Mouse (Mus musculus) layer of hippocampus, postnatal 10 days (tissue): ENCODE results near the gene Itfg1. TPM values are rescaled to one million over a fixed set of nuclear protein-coding genes. Genes with fewer than 3 reads are reported as not detected.
A peak's percentile ranks its signal among the peaks of the same experiment; 100 is the strongest.
"Not testable (repeated sequence)": the region's sequence is repeated elsewhere in the genome, so short reads cannot be mapped to it uniquely, and the experiment has no call there.

Experiments
- DNase-seq, 2 experiments: peaks; one replicate each; pipeline ENCODE4 v3.0.0; 2021; ENCODE audit warnings: low spot score in 2 of 2
- long read RNA-seq: library from polyadenylated mRNA; stranded (forward); transcript quantifications from one replicate; pipeline ENCODE4 v2.0.0, GENCODE M21; 2023
- total RNA-seq, 2 experiments: library from RNA; stranded (reverse); gene quantifications; 2 replicates each; pipeline ENCODE4 v1.2.3; 2021

Gene Itfg1
- 100 to 1,000 TPM; 151 to 179 TPM for total RNA-seq
- long read RNA-seq, transcript Itfg1-201 (18 exons, 3,306 nt): major isoform, 198 of 218 reads
- long read RNA-seq, partial matches to known transcripts: 9 of 218 reads
- long read RNA-seq, other reads (novel, unspliced or antisense): 11 of 218 reads

- peak; percentile 92 to 96 for DNase-seq
Observed at GRCm38 (mm10) chr8:85840657-85841488, at the start of gene Itfg1, which contains the start of gene Phkb. Gene Itfg1, minus strand, starts transcription at chr8:85840921. Gene Phkb, plus strand, starts transcription at chr8:85840959.

GRCm38 (mm10) chr8:85884811-85885210, 44.1 kb upstream of the Itfg1 start:
- DNase-seq: no peak

GRCm38 (mm10) chr8:85879624-85880023, 38.9 kb upstream of the Itfg1 start:
- DNase-seq: no peak

- no peak for DNase-seq
Observed at GRCm38 (mm10) chr8:85877976-85878375, 37.3 kb upstream of the Itfg1 start.

- no peak for DNase-seq
Observed at GRCm38 (mm10) chr8:85871660-85872059, 30.9 kb upstream of the Itfg1 start.

GRCm38 (mm10) chr8:85862381-85862780, 21.7 kb upstream of the Itfg1 start:
- DNase-seq: no peak

GRCm38 (mm10) chr8:85860612-85861011, 19.9 kb upstream of the Itfg1 start:
- no peak for DNase-seq

GRCm38 (mm10) chr8:85857227-85857896, 16.6 kb upstream of the Itfg1 start:
- DNase-seq: not testable (repeated sequence)

GRCm38 (mm10) chr8:85854220-85855123, 13.8 kb upstream of the Itfg1 start:
- no peak for DNase-seq

GRCm38 (mm10) chr8:85845887-85846286, 5.2 kb upstream of the Itfg1 start:
- no peak for DNase-seq

GRCm38 (mm10) chr8:85841489-85841795, 721 bp upstream of the Itfg1 start:
- DNase-seq: peak in 1 of 2 experiments; percentile 5

- DNase-seq: peak in 1 of 2 experiments; percentile 14
Observed at GRCm38 (mm10) chr8:85839916-85840656, 635 bp downstream of the Itfg1 start.

GRCm38 (mm10) chr8:85813621-85814020, 27.1 kb downstream of the Itfg1 start:
- no peak for DNase-seq

GRCm38 (mm10) chr8:85801408-85801807, 39.3 kb downstream of the Itfg1 start:
- DNase-seq: no peak

GRCm38 (mm10) chr8:85800164-85800563, 40.6 kb downstream of the Itfg1 start:
- DNase-seq: no peak

- not testable (repeated sequence) for DNase-seq
Observed at GRCm38 (mm10) chr8:85796392-85796791, 44.3 kb downstream of the Itfg1 start.

GRCm38 (mm10) chr8:85788341-85788740, 52.4 kb downstream of the Itfg1 start:
- no peak for DNase-seq

- no peak for DNase-seq
Observed at GRCm38 (mm10) chr8:85787909-85788308, 52.8 kb downstream of the Itfg1 start.

- no peak for DNase-seq
Observed at GRCm38 (mm10) chr8:85785506-85785905, 55.2 kb downstream of the Itfg1 start.

- no peak for DNase-seq
Observed at GRCm38 (mm10) chr8:85783871-85784270, 56.9 kb downstream of the Itfg1 start.
